Mouse (Mus musculus) layer of hippocampus, adult 11-12 months (tissue): ENCODE data around the gene Olfr231.

Source experiments
- DNase-seq: peaks from one replicate; pipeline ENCODE4 v3.0.0; 2022; ENCODE audit warnings: low spot score

The Olfr231 gene

DNA sequence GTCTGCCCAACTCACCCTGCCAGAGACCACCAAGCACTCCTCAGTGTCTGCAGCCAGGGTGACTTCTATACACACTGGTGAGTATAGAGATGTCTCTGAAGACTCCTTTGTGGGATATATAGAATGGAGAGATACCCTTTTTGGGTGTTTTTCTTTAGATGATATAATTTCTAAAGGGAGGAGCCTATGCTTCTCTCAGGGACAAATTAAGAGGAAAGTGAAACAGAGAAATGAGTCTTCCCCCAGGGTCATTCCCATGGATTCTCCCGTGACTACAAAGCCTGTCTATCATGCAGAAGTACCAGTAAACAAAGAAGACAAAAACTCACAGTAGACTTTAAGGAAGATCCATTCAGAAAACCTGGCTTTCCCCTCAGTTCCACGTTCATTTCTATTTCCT is at the start of gene Olfr231:
Olfr231 (minus strand) TSS at position 101 of the 400 bp plus-strand sequence.
- no peak for DNase-seq

- DNase-seq, result no peak
Observed at GRCm38 (mm10) chr1:174169024-174169423, 48.1 kb upstream of the Olfr231 start.

DNA sequence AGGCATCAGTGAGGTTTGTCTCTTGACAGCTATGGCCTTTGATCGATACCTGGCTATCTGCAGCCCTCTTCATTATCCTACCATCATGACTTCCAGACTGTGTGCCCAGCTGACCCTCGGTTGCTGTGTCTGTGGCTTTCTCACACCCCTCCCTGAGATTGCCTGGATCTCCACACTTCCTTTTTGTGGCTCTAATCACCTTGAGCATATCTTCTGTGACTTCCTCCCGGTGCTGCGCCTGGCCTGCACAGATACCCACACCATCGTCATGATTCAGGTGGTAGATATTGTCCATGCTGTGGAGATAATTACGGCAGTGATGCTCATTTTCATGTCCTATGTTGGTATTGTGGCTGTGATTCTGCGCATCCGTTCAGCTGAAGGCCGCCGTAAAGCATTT is 38.1 kb upstream of the Olfr231 start:
- no peak for DNase-seq

- no peak for DNase-seq
Observed at GRCm38 (mm10) chr1:174158512-174158911, 37.5 kb upstream of the Olfr231 start.

DNA sequence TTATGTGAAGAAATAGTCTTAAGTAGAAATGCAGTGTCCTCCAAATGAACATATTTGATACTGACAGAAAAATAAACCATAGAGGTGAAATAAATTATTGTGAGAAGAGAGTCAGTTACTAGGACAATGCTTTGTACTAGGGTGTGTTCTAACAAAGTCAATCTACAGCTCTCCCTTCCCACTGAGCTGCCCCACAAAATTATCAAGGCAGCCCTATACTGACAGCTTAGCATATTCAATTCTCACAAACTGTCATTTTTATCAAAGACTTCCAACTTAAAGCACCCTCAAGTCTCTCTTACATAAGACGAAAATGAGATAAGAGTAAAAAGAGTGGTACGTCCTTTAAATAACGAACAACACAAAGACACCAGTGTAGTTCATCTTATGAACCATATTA is 36.7 kb upstream of the Olfr231 start:
- no peak for DNase-seq

GRCm38 (mm10) chr1:174155333-174155732 is 34.4 kb upstream of the Olfr231 start, which contains the start of gene Olfr420:
Gene Olfr420 (plus strand): TSS chr1:174155633.
- no peak for DNase-seq

DNA sequence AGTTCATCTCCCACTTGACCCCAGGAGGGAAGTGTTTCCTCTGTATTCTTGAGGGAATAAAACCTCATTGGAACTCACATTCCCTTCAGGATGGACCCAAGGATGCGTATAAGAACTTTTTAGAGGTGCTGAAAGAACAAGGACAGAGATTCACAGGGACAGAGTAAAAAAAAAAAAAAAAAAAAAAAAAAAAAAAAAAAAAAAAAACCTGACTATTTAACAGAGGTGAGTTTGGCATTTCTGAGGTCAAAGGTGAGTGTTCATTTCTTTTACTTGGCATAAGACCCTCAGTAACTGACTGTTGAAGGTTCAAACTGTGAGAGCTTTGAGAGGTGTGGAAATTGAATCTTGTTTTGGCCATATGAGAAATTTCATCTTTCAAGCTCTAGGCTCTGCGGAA is 28.3 kb upstream of the Olfr231 start:
- no peak for DNase-seq

- DNase-seq, result no peak
Observed at GRCm38 (mm10) chr1:174146696-174147095, 25.7 kb upstream of the Olfr231 start.

GRCm38 (mm10) chr1:174141384-174141783 is 20.4 kb upstream of the Olfr231 start:
- no peak for DNase-seq

- no peak for DNase-seq
Observed at GRCm38 (mm10) chr1:174131999-174132398, 11.0 kb upstream of the Olfr231 start.

- DNase-seq, result no peak
Observed at GRCm38 (mm10) chr1:174131217-174131616, 10.3 kb upstream of the Olfr231 start, which contains the start of gene Olfr424. Gene Olfr424 (plus strand): TSS chr1:174131517.

DNA sequence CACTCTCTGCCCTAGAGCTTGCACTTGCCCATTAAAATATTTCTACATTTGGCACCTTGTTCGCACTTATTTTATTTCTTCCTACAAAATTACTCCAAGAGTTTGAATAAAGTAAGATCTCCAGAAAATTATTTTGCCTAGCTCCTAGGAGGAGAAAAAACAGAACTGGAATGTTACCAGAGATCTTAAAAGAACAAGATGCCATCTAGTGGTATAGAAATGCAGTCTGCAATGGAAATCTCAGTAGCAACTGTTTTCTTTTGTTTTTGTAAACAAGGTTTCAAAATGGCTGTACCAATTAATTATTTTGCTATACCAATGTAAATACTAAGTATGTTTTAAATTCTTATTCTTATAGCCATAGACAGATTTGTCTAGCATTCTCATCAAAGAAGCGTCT is 17.2 kb downstream of the Olfr231 start:
- no peak for DNase-seq

DNA sequence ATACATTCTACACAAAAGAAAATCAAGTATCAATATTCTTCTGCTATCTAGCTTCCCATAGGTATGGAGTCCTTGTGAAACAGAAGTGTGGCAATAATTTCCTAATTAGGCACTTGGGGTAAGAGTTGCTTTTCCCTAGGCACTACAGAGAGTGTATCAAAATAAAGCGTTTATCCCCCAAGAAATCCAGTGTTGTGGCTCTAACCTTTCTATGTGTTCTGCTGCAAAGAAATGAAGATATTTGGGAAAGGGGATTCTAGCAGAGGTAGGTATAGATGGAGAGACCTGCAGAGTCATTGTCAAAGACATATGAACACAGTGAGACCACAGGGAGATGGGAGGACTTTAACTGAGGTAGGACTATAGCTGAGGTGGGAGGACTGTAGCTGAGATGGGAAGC is 24.4 kb downstream of the Olfr231 start, which contains the start of gene Olfr427:
Olfr427 (plus strand) TSS at position 301 of the 400 bp plus-strand sequence.
- no peak for DNase-seq

DNA sequence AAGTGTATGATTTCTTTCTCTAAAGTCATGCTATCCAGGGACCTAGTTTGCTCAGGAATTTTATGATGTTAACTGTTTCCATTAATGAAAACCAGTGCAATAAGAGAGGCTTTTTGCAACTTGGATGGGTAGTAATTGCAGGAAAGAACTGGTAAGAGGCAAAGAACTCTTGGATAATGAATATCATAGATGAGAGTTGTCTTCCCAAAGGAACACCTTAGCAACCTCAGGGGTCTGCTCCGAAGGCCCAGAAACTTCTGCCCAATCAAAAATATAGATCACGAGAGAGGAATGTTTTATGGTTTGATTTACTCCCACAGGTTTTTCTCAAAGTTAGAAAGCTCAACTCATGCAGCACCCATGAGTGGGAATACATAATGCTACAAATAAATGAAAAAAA is 36.9 kb downstream of the Olfr231 start, which contains the start of gene Olfr429:
Olfr429 (plus strand) TSS at position 301 of the 400 bp plus-strand sequence.
- no peak for DNase-seq

DNA sequence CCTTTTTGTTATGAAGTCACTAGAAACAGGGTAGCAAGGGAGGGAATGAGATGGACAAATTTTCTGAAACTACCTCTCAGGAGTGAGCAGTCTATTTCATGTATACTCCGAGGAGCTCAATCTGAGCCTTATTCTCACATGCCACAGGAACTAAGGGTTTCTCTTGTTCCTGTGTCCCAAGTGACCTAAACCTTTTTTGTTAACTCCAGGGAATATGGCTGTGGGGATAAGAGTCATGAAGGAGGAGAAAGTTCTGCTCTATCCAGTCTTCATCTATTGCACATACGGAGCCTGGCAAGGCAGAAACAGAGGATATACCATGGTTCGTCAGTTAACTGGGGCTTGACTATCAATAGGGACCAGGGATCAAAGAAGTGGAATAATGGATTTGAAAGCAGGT is 54.7 kb downstream of the Olfr231 start, which contains the start of gene Olfr430:
Olfr430 (plus strand) TSS at position 301 of the 400 bp plus-strand sequence.
- no peak for DNase-seq
